Mouse (Mus musculus) spleen, postnatal 10 days (tissue): ENCODE measurements around the gene Mpdu1.
"Not testable (repeated sequence)": the region's sequence is repeated elsewhere in the genome, so short reads cannot be mapped to it uniquely, and the experiment has no call there.

ENCODE experiments used
- DNase-seq, 2 experiments: peaks; one replicate each; pipeline ENCODE4 v3.0.0; 2021 to 2022; ENCODE audit warnings: low spot score in 2 of 2

The Mpdu1 gene

DNA sequence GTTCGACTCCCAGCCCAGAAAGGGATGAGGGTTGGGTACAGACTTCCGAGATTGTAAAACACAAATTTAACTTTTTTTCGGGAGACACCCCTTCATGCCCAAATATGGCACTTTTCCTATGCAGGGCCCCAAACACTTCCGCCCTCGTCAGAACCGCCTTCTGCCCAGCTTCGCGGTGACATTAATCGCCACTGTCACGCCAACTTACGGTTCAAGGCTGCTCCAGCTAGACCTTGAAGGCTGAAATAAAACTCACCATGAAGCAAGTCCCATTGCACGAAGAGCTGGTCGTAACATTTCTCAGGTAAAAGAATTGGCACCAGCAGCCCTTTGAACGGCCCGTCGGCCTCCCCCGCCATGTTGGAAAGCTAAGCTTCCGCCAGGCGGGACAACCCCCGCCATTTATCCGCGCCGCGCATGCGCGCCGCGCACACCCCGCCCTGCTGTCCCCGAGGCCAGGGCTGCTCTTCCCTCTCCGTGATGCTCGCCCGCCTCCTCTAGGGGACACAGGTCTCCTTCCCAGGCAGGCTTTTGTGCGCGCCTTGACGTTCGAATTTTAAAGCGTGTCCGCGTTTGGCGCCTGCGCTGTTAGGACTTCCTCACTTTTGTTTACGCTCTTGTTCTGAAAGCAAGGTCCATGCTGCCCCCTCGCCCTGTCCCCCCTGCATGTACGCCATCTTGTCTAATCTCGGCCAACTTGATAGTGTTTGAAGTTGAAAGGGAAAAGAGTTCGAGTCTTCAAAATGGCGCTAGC lies at the start of gene Mpdu1:
TSS of gene Mpdu1 (minus strand) at position 430 of the 754 bp plus-strand sequence.
- peak; percentile 92 to 94 for DNase-seq

DNA sequence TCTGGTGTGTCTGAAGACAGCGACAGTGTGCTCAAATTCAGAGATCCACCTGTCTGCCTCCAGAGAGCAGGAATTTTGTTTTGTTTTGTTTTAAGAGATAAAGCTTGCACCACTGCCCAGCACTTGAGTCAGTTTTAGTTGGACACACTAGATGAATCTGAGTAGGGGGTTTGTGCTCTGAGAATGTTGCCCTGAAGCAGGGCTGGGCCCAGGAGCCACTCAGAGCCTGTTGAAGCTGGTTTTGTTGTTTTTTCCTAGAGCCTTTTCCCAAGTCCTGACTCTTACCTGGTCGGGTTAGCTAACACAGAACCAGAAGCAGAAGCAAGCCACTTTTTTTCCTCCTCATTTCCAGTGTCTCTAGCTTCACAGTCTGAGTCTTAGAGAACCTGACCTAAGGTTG lies 48.6 kb upstream of the Mpdu1 start:
- no peak for DNase-seq

- DNase-seq: no peak
Measured at GRCm38 (mm10) chr11:69710470-69710869, 48.0 kb upstream of the Mpdu1 start.

GRCm38 (mm10) chr11:69709554-69710446 lies 47.4 kb upstream of the Mpdu1 start:
- no peak for DNase-seq

GRCm38 (mm10) chr11:69708614-69709265 lies 46.3 kb upstream of the Mpdu1 start:
- DNase-seq: no peak

DNA sequence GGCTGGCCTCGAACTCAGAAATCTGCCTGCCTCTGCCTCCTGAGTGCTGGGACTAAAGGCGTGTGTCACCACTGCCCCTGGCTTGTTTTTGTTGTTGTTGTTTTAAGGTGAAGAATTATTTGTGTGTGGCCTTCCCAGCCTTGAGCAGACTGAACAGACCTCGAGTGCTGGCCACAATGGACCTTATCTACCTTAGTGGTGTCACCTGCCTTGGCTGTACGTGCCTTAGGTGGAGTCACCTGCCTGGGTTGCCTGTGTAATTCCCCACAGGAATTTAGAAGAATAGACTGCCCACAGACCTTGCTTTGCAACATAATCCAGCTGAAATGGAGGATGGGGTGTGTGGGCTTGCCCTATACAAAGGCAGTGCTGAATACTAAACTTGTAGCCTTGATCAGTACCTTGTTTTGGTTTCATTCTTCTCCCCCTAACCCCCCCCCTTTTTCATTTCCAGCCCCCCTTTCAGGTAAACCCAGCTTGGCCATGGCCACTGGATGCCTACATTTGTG lies 45.5 kb upstream of the Mpdu1 start:
- no peak for DNase-seq

DNA sequence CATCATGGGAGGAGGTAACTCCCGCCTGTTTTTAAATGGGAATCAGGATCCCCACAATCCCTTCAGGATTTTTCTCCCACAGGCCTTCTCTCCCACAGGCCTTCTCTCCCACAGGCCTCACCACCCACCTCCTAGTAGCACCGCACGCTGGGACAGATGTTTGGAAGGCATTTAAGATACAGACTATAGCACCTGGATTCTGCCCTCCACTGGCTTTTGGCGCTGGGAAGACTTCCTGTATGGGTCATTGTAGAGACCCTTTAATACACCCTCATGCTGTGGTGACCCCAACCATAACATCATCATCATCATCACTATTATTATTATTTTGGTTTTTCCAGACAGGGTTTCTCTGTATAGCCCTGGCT lies 45.0 kb upstream of the Mpdu1 start:
- DNase-seq: no peak

- DNase-seq: no peak
Measured at GRCm38 (mm10) chr11:69706775-69707479, 44.5 kb upstream of the Mpdu1 start.

GRCm38 (mm10) chr11:69704613-69705010 lies 42.2 kb upstream of the Mpdu1 start:
- no peak for DNase-seq

GRCm38 (mm10) chr11:69703814-69704612 lies 41.6 kb upstream of the Mpdu1 start:
- DNase-seq: no peak

GRCm38 (mm10) chr11:69703381-69703780 lies 40.9 kb upstream of the Mpdu1 start:
- not testable (repeated sequence) for DNase-seq

- DNase-seq: not testable (repeated sequence)
Measured at GRCm38 (mm10) chr11:69702886-69703285, 40.4 kb upstream of the Mpdu1 start.

DNA sequence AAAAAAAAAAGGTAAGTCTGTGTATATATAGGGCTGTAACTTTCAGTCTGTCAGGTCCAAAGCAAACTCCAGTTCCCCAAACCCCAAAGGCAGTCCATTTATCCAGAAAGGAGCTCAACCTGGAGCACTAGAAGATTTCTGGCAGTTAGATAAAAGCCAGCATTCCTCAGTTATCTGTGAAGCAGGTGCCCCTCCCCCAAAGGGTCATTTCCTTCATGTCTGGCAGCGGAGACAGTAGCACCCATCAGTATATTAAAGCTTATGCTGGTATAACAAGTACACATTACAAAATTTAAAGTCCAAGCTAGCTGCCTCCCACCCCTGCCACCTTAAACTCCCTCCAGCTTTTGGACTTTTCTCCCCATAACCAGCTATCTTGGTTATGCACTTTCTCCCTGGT lies 37.2 kb upstream of the Mpdu1 start:
- DNase-seq: no peak

- DNase-seq: no peak
Measured at GRCm38 (mm10) chr11:69698574-69698973, 36.1 kb upstream of the Mpdu1 start.

DNA sequence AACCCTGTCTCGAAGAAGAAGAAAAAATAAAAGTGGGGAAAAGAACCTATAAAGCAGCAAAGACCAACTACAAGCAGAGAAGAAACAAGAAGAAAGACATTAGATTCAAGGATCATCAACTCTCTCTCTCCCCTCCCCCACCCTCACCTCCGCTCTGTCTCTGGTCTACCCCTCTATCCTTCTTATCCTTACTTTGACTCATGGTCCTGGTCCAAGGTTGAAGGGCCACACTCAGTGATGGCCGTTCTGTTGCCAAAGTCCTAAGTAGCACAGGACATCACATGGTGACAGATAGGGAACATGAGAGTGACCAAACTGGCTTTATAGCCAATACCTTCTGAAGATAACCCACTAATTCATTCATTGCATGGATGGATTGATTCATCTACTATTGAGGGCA lies 35.0 kb upstream of the Mpdu1 start:
- DNase-seq: no peak

- peak in 1 of 2 experiments; percentile 53 for DNase-seq
Measured at GRCm38 (mm10) chr11:69695361-69696181, 33.1 kb upstream of the Mpdu1 start, which contains the start of the genes Tnfsf12 and Tnfsfm13. Gene Tnfsf12 (minus strand): TSS chr11:69695849. Gene Tnfsfm13 (minus strand): TSS chr11:69696098.

GRCm38 (mm10) chr11:69695046-69695360 lies 32.6 kb upstream of the Mpdu1 start:
- DNase-seq: no peak

DNA sequence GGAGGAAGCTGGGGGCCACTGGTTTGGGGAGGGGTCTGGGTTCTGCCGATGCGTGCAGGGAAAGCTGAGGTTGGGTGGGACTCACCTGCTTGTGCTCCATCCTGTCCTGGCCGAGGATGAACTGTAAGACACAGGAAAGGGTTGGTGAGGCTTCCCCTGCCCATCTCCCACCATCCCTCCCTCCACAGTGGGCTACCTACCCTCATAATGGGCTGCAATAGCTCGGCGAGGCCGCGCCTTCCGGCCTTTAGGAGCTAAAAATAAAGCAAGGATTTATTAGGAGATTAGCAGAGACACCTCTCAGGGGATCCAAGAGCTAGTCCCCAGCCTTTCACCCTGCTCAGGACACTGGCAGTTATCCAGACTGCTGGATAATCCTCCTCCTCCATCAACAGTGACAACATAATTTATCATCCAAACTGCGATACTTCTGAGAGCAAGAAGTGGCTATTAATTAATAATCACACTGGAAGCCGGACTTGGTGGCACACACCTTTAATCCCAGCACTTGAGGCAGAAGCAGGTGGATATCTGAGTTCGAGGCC lies 31.1 kb upstream of the Mpdu1 start:
- no peak for DNase-seq

DNA sequence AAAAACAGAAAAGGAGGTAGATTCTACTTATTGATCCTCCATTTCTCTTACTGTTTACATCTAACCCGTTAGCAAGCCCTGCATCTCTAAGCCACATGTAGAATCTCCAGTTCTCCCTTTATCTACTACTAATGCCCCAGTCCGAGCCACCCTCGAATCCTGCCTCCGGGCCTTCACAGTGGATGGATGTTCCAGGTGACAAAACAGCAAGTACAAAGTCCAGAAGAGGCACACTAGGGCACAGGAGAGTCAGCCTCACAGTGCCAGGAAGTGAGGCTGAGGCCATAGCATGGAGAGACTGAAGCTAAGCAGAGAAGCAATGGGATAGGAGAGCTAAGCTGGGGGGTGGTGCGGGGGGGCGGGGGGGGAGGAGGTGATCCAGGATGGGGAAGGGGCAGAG lies 30.4 kb upstream of the Mpdu1 start:
- no peak for DNase-seq
